Mouse (Mus musculus): ENCODE measurements around the gene Kpna4.
A peak's percentile ranks its signal among the peaks of the same experiment; 100 is the strongest.

Gene Kpna4

DNA sequence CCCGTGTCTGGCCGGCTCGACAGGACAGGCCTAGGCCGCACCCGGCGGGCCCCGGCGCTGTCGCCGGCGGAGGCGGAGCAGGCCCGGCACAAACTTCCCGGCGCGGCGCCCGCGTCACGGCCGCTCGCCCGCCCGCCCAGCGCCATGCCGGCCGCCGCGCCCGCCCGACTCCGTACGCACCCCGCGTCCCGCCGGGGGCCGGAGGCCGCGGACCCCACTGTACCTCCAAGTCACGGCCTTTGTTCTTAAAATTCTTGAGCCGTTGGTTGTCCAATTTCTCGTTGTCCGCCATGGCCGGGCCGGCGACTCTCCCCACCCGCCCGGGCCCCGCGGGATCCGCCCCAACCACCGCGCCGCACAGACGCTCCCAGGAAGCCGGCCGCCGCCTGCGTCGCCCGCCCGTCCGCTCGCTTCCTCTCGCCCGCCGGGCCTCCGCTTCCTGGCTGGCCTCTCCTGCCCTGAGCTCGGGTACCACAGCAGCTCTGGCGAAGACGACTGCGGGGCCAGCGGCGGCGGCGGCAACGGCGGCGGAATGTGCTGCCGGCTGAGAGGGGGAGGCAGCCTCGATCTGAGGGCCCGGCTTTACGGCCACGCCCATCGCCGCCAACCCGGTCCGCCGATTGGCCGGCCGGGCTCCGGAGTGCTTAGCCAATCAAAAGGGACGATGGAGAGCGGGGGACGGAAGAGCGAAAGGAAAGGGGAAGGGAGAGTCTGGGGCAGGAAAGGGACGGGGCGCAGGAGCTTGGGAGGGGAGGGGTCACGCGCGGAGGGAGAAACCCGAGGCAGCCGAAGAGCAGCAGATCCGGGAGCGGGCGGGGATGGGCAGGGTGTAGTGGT lies at the start of gene Kpna4:
TSS of gene Kpna4 (minus strand) at position 605 of the 837 bp plus-strand sequence.
- DNase-seq (ENCODE audit: low read depth, low spot score) = peak; percentile 98

DNA sequence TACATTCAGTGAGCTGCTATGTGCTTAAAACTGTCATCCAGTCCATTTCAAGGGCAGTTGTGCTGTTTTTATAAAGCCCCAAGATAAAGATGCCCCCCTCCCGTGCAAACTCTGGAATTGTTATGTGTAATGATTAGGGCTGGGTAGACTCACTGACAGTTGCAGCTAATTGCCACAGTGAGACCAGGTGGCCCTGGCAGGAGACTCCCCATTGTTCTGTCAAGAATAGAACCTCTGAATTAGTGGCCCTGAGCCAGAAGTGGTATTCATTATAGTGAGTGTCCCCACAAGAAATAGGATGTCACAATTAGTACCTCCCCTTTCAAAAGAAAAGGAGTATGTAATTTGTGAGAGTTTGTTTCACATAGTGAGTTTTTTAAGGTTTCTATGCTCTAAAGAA lies 48.3 kb upstream of the Kpna4 start:
- DNase-seq (ENCODE audit: low read depth, low spot score) = no peak

DNA sequence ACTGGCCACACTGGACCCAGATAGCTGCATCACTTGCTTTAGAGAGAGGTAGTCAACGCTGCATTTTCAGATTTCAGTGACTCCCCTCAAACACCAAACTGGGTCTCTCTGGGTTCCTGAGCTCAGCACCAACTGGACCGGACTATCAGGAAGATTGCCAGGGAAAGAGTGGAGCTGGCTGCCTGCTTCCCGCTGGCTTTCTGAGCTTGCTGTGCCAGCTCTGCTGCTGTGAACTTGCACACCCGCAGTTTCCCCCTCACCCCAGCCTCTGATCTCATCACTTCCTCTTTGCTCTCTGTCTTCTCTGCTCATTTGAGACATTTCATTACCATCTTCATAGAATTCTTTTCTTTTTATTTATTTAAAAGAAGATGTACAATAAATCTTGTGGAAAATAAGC lies 44.2 kb upstream of the Kpna4 start:
- no peak for DNase-seq (ENCODE audit: low read depth, low spot score)

DNA sequence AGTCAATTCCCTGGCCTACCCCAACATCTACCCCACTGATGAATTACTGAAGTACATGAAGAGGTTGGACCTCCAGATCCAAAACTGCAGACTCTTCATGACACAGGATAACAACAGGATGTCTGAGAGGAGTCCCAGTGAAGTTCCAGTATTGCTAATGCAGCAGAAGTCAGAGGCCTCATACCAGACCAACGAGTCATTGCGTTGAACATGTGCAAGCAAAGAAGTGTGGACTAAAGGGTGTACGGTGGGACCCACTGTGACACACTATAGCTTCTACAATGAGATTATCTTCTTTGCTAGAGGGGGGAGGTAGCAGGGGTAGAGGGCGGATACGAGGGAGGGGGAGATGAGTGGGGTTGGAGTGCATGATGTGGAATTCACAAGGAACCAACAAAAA lies 42.9 kb upstream of the Kpna4 start:
- DNase-seq (ENCODE audit: low read depth, low spot score) = no peak

DNA sequence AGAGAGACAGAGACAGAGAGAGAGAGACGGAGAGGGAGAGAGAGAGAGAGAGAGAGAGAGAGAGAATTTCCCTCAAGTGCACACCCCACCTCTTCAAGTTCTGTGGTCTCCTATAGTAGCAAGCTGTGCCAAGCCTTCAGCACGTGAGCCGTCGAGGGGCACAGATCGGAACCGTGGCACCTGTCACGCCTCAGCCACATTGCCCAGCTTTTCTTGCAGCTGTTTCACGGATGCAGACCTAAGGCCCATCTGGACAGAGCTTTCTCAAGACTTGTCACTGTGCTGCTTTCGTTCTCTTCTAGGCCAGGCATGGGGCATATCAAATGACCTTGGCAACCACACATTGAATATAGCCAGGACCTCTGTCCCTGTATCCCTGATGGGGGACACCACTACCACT lies 41.8 kb upstream of the Kpna4 start:
- no peak for DNase-seq (ENCODE audit: low read depth, low spot score)

DNA sequence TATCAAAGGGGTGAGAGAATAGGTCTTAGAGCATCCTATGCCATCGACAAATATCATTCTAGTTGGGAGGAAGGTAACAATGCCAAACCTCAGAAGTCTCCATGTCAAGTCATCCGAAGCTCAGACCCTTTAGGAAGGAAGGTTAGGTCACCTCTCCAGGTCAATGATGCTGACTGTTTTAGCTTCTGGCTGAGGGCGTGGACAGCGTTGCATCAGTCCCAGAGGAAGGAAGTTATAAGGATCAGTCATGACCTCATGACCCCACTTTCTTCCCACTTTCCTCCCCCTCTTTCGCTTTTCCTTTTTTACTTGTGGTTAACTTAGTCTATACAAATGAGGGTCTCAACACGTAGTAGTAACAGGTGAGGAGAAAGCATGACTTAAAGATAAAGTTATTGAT lies 36.1 kb upstream of the Kpna4 start:
- DNase-seq (ENCODE audit: low read depth, low spot score) = no peak

DNA sequence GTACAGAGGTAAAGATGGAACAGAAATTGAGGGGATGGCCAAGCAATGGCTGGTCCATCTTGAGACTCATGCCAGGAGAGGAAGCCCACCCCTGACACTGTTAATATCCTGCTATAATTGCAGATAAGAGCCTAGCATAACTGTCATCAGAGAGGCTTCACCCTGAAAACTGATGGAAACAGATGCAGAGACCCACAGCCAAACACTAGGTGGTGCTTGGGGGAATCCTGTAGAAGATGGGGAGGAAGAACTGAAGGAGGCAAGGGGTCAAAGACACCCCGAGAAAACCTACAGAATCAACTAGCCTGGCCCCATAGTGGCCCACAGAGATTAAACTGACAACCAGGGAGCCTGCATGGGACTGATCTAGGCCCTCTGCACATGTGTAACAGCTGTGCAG lies 33.5 kb upstream of the Kpna4 start:
- DNase-seq (ENCODE audit: low read depth, low spot score) = no peak

DNA sequence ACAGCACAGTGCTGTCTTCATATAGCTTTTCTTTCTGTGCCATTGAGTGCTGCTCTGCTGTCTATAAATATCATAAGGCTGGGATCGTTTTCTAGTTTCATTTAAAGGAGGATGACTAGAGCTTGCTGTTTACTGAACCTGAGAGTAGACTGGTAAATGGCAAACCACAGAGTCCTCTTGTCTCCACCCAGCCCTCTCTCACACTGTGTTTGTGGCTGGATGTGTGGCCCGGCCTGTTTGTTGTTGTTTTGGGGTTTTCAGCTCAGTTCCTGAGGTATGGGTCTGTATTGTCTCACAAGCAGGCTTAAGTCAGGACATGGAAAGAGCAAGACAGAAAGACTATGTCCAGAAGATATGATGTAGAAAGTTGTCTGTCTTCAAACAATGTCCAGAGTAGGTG lies 32.6 kb upstream of the Kpna4 start:
- no peak for DNase-seq (ENCODE audit: low read depth, low spot score)

DNA sequence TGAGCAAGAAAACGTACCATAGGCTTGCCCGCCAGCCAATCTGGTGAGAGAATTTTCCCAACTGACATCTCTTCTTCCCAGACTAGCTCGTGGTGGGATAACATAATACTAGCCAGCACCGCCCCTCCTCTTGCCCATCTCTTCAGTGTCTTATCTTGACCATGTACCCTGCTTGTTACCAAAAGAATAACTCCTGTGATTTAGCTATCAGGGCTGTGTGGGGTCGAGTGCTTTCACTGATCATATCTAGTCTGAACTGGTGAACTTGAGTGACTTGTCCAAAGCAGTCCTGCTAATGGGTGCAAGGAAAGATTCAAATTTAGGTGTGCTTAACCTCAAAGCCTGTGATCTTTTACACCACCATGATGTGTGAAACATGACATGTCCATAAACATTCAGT lies 31.0 kb upstream of the Kpna4 start:
- no peak for DNase-seq (ENCODE audit: low read depth, low spot score)

DNA sequence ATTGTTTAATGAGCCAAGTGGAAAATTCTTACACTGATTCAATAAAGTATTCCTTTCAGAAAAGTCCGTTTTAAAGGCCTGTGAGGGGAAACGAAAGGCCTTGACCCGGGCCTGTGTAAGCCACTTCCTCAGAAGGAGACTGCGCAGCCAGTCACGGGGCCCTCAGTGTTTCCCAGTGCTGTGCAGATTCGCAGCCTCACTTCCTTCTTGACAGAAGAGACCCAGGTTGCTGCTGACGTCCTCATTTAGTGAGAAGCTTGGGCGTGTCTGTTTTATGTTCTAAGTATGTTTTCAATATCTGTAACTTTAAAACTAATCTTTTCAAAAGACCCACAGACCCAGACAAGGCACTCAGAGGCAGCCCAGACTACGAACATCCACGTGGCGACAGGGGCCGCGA lies 29.6 kb upstream of the Kpna4 start:
- DNase-seq (ENCODE audit: low read depth, low spot score) = peak; percentile 15

DNA sequence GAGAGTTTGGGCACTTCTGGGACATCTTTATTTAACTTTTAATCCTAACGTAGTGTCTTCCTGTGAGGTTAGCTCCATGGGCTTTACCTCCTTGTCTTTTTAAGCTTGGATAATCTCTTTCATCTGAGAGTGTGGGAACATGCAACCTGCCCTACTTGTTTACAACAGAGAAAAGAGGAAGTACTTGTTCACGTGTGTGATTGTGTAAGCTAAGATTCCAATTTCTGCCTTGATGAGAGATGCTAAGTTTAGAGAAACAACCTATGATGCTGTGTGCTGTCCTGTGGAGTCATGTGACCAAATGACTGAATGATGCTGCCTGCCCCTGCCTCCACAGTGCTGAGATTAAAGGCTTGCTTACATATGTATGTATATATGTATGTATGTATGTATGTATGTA lies 27.8 kb upstream of the Kpna4 start:
- DNase-seq (ENCODE audit: low read depth, low spot score) = no peak

DNA sequence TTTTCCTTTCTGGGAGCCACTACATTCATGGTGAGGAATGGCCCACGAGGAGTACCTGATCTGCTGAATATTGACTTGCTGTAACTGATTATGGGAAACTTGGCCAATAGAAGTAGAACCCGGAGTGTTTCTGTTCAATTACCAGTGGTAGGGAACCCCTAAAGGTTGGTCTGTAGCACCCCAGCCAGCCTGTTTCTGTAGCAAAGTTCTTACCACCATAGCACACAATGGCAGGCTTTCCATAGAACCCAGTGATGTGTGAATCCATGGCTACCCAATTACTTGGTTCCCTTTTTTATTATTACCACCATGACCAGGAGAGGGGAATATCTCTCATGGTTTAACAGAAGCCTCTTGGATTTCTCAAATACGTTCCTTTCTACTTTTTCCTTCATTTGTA lies 24.0 kb upstream of the Kpna4 start:
- DNase-seq (ENCODE audit: low read depth, low spot score) = no peak

DNA sequence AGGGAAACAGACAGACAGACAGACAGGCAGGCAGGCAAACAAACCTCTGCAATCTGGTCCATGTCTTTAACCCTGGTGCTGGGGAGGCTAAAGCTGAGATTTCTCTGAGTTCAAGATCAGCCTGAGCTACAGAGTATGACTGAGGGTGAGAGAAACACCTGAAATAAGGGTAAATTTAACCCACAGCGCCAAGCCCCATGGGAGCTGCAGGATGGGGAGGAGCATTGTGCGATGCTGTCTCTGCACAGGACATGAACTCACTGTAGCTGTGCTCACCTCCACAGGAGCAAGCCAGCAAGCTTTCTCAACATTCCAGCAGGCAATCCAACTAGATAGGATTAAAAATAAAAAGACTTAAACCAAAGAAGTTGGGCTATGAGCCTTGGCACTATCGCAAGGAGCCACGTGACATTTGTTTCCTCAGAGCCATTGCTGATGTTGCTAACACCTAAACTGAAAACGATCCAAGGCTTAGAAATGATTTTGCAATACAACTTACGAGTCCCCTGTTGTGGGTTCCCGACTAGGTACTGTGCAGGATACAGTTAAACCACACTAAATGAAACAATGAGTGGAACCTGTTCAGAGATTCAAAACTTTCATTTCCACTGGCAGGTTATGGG lies 15.6 kb upstream of the Kpna4 start:
- DNase-seq (ENCODE audit: low read depth, low spot score) = no peak

DNA sequence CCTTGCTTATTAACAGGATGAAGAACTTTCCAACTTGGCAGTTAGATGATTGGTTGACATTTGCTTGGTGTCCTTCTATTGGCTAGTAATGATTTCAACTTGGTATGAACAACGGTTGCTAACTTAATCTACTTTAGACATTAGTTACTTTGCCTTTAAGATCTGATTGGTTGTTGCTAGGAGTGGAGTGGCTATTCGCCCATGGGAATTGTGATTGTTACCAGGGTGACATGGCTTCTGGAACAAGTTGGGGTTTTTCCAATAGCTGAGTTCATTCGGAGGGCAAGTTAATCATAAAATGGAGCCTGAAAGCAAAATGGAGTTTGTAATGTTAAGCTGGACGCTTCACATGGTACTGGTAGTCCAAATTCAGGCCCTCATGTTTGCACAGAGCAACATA lies 13.9 kb upstream of the Kpna4 start:
- no peak for DNase-seq (ENCODE audit: low read depth, low spot score)

DNA sequence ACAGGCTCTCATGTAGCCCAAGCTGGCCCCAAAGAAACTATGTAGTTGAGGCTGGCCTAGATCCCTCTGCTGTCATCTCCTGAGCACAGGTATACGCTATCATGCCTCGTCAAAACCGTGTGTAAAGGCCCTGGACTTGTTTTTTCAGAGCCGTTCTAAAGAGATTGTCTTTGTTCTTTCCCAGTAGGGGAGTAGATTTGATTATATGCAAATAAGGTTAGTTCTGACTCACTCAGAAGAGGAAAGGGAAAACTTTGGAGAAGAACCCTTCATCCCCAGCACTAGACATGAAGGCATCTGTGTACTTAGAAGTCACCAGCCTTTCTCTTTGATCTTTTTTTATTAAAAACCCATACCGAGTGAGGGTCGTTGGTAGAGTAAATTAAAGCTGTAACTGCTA lies 9.1 kb upstream of the Kpna4 start:
- no peak for DNase-seq (ENCODE audit: low read depth, low spot score)

DNA sequence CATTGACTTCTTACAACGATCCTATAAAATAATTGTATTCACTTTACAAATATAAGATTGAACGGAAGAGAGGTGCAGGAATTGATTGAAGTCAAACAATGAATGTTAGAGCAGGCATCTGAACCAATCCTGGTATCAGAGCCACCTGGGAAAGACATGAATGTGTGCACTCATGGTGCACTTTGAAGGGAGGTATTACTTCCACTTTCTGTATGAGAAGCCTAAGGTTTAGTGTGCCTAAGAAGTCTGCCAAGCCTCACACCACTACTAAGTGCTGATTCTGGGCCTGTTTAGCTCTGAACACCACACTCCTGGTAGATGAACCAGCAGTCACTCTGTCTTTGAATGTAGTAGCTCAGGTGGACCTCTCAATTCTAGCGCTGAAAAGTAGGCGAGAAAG lies 4.1 kb upstream of the Kpna4 start:
- DNase-seq (ENCODE audit: low read depth, low spot score) = no peak

DNA sequence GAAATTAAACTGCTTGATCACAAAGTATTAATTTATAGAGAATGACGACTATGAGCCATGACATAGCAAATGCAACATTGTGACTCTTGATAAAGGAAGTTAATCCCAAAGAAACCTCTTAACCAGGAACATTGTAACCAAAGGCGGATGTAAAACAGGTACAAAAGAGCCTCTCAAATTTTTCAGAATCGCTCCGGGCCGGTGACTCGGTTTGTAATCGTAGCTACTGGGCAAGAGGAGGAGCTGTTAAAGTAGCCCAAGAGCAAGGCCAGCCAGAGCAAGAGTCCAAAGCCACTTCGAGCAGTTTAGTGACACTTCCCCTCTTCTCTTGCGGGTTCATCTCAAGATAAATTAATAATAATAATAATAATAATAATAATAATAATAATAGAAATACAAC lies 780 bp upstream of the Kpna4 start:
- DNase-seq (ENCODE audit: low read depth, low spot score) = peak; percentile 7

DNA sequence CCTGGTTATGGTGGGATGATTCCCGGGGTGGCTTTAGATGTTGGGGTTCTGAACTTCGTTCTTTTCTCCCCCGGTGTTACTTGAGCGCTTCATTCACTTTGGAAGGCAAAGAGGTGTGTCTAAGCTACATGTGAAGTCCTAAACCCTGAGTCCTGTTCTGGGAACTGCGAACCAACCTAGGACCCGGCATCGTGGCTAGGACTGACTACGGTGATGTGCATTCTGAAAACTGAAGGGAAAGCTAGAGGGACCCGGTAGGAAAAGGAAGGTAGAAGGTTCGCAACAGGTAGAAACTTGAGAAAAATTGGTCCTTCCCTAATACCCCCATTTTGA lies 399 bp upstream of the Kpna4 start:
- DNase-seq (ENCODE audit: low read depth, low spot score) = no peak

DNA sequence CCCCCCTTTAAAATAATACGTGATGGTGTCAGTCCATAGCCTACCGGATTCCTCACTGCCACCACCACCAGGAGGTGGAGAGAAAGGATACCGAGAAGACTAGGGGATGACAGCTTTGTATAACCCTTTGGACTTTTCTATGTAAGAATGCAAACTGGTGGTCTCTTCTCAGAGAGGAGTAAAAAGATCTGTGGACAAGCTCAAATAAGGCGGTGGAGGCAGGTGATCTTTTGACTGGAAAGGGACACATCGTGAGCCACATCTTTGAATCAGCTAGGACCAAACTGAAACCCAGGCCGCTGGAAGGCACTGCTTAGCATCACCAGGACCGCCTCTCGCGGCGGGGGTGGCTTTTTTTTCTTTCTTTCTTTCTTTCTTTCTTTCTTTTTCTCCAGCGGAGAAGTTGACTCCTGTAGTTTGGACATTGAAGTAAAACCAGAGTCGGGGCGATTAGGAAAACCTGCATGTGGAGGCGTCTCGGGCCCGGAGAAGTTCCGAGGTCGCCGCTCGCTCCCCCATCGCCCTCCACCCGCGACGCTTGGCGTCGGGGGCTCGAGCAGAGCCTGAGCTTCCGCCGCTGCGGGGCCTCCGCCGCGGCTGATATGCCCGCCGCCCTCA lies 913 bp downstream of the Kpna4 start:
- DNase-seq (ENCODE audit: low read depth, low spot score) = peak; percentile 79

DNA sequence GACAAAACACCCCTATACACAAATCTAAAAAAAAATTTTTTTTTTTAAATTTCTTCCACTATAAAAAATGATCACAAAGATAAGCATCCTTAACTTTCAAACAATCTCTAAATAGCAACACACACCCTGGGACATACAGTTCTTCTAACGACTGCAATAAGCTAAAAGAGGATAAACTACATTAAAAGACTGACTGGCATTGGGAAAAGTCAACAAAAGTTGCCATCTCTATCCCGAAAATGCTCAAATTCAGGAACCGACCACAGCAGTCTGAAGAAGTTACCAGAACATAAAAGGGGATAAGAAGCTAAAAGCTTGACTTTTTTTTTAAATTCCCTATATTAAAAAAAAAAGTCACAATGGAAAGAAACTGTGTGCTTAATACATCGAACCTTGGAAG lies 1.5 kb downstream of the Kpna4 start:
- DNase-seq (ENCODE audit: low read depth, low spot score) = no peak

DNA sequence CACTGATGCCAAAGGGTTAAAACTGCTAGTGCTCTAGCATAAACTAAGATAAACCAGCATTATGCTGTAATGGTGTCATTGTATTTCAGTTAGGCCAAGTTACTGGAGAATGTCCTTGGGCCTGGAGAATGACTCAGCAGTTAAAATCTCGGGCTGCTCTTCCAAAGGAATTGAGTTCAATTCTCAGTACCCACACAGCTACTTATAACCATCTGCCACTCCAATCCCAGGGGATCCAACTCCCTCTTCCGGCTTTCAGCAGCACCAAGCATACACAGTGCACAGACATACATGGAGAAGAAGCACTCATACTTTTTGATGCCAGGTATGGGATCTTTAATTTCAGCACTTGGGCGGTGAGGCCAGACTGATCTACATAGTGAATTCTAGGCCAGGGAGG lies 8.1 kb downstream of the Kpna4 start:
- DNase-seq (ENCODE audit: low read depth, low spot score) = peak; percentile 63

DNA sequence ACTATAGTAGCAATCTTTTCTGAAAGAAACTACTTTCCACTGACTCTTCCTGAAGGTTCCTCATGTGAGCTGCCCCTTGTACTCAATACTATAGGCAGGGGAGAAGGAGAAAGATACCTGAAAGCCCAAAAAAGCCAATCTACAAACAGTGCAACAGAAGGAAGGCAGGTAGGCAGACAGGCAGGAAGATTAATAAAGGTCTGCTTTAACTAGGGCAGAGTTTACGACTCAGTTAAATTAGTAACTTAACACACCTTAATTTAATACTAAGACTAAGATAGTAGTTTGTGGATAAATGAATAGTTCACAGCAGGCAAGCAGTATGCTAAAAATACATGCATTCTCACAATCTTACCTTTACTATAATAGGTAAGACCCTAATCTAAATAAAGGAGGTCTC lies 12.2 kb downstream of the Kpna4 start:
- no peak for DNase-seq (ENCODE audit: low read depth, low spot score)

DNA sequence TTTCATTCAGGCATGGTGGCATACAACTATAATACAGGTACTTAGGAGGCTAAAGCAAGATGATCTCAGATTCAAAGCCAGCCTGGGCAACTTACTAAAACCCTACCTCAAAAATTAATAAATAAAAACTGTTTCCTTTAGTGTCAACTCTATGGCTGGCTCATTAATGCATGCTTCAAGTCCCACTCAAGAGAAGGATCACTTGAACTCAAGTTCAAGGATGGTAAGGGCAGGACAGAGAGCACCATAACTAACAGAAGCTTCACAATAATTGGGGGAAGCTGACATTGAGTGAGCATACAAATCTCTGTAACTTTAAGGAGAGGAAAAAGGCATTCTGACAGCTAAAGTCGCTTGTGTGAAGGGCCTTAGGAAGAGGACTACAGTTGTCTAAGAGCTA lies 13.0 kb downstream of the Kpna4 start:
- no peak for DNase-seq (ENCODE audit: low read depth, low spot score)

All from R1 (cell line).